ENCODE assay signal across 8 mouse cellular contexts in the genomic region with DNA sequence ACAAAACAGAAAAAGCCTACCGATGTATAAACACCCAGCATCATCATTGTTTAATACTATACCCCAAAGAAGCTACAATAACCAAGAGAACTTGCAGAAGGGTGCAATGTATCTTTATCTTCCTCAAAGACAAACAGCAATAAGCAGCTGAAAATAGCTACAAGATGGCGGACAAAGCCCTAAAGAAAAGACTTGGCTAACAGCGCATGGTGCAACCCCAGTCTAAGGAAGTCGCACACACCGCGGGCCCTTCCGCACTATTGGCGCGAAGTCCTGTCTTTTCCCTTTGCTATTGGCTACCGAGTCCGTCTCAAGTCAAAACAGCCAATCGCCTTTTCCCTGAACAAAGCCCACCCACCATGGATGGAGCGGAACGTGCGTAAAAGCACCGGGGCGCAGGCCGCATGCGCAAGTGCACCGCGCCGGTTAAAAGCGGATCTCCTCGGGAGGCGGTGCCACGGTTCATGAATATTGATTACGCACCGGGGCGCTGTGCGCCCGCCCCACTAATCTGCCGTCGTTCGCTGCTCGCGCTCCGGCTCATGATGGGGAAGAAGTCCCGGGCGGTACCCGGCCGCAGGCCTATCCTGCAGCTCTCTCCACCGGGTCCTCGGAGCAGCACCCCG. TPM values are rescaled to one million over a fixed set of nuclear protein-coding genes. Genes with fewer than 3 reads are reported as not detected.
DNase-seq lines count a peak whose midpoint lies in the region; ATAC-seq and TF ChIP-seq lines count a peak whose summit lies in the region.

Gene Fnbp4 (plus strand): TSS at position 318 of the 626 bp plus-strand sequence.

- H3K4me3 ChIP-seq in G1E (ENCODE audit: low read depth, low read length) = peak within 1 kb of the TSS; percentile 92
- peak within 1 kb of the TSS; percentile 71 for H3K4me3 ChIP-seq in forebrain, embryonic 16.5 days (replicated peaks; ENCODE audit: low read length)
- peak within 1 kb of the TSS; percentile 97 for H3K4me3 ChIP-seq in layer of hippocampus, adult 2 months
- H3K4me3 ChIP-seq in lung, embryonic 14.5 days (ENCODE audit: low read depth, low read length) = peak within 1 kb of the TSS; percentile 94
- peak within 1 kb of the TSS; percentile 94 for H3K4me3 ChIP-seq in olfactory bulb, adult 2 months (ENCODE audit: insufficient read depth, low read depth, low read length)
- peak within 1 kb of the TSS; percentile 65 for H3K4me3 ChIP-seq in thymus, adult 2 months (ENCODE audit: control insufficient read depth, insufficient read depth, low read length)

- under 1% methylated on average over 44 of the region's 44 CpGs for WGBS in forebrain, embryonic 16.5 days
- under 1% methylated on average over 44 of the region's 44 CpGs for WGBS in lung, embryonic 14.5 days
- WGBS in olfactory bulb, adult 2 months = under 1% methylated on average over 44 of the region's 44 CpGs
- WGBS in thymus, adult 2 months = under 1% methylated on average over 44 of the region's 44 CpGs

- H3K27me3 ChIP-seq in G1E (ENCODE audit: insufficient read depth, low read length) = no peaks in the 10 kb centered on the region
- no peaks in the 10 kb centered on the region for H3K27me3 ChIP-seq in forebrain, embryonic 16.5 days (replicated peaks; ENCODE audit: control insufficient read depth, insufficient read depth, low read length)
- no peaks in the 10 kb centered on the region for H3K27me3 ChIP-seq in lung, embryonic 14.5 days (ENCODE audit: insufficient read depth, low read length)
- H3K27me3 ChIP-seq in thymus, adult 2 months (ENCODE audit: control insufficient read depth, insufficient read depth, low read length) = no peaks in the 10 kb centered on the region

- intact Hi-C loops in heart, postnatal 36 days (cut with DNase I) = loop anchor here (5.0 kb wide), 1 partner anchor 102 kb away; the partner anchor contains the start of gene Mtch2

- H3K4me2 ChIP-seq in forebrain, embryonic 16.5 days (ENCODE audit: low read length) = peak within 1 kb of the TSS; percentile 57
- peak within 1 kb of the TSS; percentile 91 for H3K4me2 ChIP-seq in lung, embryonic 14.5 days

- H3K27ac ChIP-seq in forebrain, embryonic 16.5 days (ENCODE audit: low read length) = peak within 1 kb of the TSS; percentile 92
- peak within 1 kb of the TSS; percentile 98 for H3K27ac ChIP-seq in layer of hippocampus, adult 2 months
- H3K27ac ChIP-seq in lung, embryonic 14.5 days (ENCODE audit: low read depth) = peak within 1 kb of the TSS; percentile 97
- peak within 1 kb of the TSS; percentile 86 for H3K27ac ChIP-seq in olfactory bulb, adult 2 months (ENCODE audit: insufficient read depth, low read depth, low read length)
- H3K27ac ChIP-seq in thymus, adult 2 months (ENCODE audit: control insufficient read depth, insufficient read depth, low read length) = peak within 1 kb of the TSS; percentile 68

- no peaks in the 10 kb centered on the region; the same call in 1 of the 2 replicates for H3K9me3 ChIP-seq in G1E (replicated peaks)
- H3K9me3 ChIP-seq in forebrain, embryonic 16.5 days (ENCODE audit: control insufficient read depth, low read length) = no peaks in the 10 kb centered on the region
- no peaks in the 10 kb centered on the region for H3K9me3 ChIP-seq in lung, embryonic 14.5 days (ENCODE audit: low read depth, low read length)

- H3K4me1 ChIP-seq in G1E (ENCODE audit: insufficient read depth, low read depth, low read length) = peaks cover 27% of the 10 kb centered on the region
- peaks cover 23% of the 10 kb centered on the region for H3K4me1 ChIP-seq in forebrain, embryonic 16.5 days (replicated peaks; ENCODE audit: control insufficient read depth, insufficient read depth, low read length)
- H3K4me1 ChIP-seq in lung, embryonic 14.5 days (ENCODE audit: insufficient read depth) = peaks cover 8% of the 10 kb centered on the region; the same call in 1 of the 2 replicates
- H3K4me1 ChIP-seq in olfactory bulb, adult 2 months (ENCODE audit: control insufficient read depth, insufficient read depth, low read length) = peaks cover 4% of the 10 kb centered on the region; the same call in 1 of the 2 replicates
- H3K4me1 ChIP-seq in thymus, adult 2 months (replicated peaks; ENCODE audit: control insufficient read depth, insufficient read depth, low read length) = peaks cover 8% of the 10 kb centered on the region

- peaks cover 31% of the 10 kb centered on the region for H3K36me3 ChIP-seq in G1E (replicated peaks)
- H3K36me3 ChIP-seq in forebrain, embryonic 16.5 days (ENCODE audit: control insufficient read depth, insufficient read depth) = no peaks in the 10 kb centered on the region
- H3K36me3 ChIP-seq in lung, embryonic 14.5 days (ENCODE audit: insufficient read depth) = peaks cover 14% of the 10 kb centered on the region
- H3K36me3 ChIP-seq in thymus, adult 2 months (ENCODE audit: control insufficient read depth, insufficient read depth, low read length) = no peaks in the 10 kb centered on the region

- TF ChIP-seq CTCF in G1E (IDR thresholded peaks at IDR 0.05; ENCODE audit: low read depth, low read length) = no peak
- 0 out of 2 replicates have a peak, but pooled peaks have one; percentile 21 for TF ChIP-seq CTCF in layer of hippocampus, adult 2 months (conservative IDR thresholded peaks at IDR 0.05)
- peak; percentile 27 for TF ChIP-seq CTCF in lung, embryonic 14.5 days (IDR thresholded peaks at IDR 0.05; ENCODE audit: low read depth)
- no peak for TF ChIP-seq CTCF in olfactory bulb, adult 2 months (IDR thresholded peaks at IDR 0.05; ENCODE audit: insufficient read depth, low read depth, low read length)
- TF ChIP-seq CTCF in thymus, adult 2 months (IDR thresholded peaks at IDR 0.05; ENCODE audit: borderline replicate concordance, control insufficient read depth, extremely low read depth, insufficient read depth, low read length, poor library complexity) = no peak

- H3K9ac ChIP-seq in forebrain, embryonic 16.5 days (replicated peaks; ENCODE audit: low read depth, low read length) = peak within 1 kb of the TSS; percentile 76
- peak within 1 kb of the TSS; percentile 98 for H3K9ac ChIP-seq in lung, embryonic 14.5 days

- peak; percentile 98 for ATAC-seq in G1E (ENCODE audit: extremely low read depth, insufficient number of reproducible peaks, low FRiP score, poor library complexity, severe bottlenecking)
- ATAC-seq in forebrain, embryonic 16.5 days = peak; percentile 99
- peak; percentile 100 for ATAC-seq in lung, embryonic 14.5 days (ENCODE audit: insufficient read depth)

- DNase-seq in G1E (ENCODE audit: low spot score) = peak; percentile 95
- peak; percentile 97 to 98 for DNase-seq in cerebellum, adult 18-20 months
- peak; percentile 95 for DNase-seq in heart, postnatal 36 days
- peak; percentile 97 to 99 for DNase-seq in layer of hippocampus, adult 2 months (ENCODE audit: low spot score in 2 of 2)
- peak; percentile 100 for DNase-seq in lung, embryonic 14.5 days
- DNase-seq in thymus, adult 2 months = peak; percentile 97

- peak; percentile 74 for TF ChIP-seq POLR2A in olfactory bulb, adult 2 months (IDR thresholded peaks at IDR 0.05; ENCODE audit: insufficient read depth, low read depth, low read length)
- TF ChIP-seq POLR2A in thymus, adult 2 months (IDR thresholded peaks at IDR 0.05; ENCODE audit: control insufficient read depth, extremely low read depth, insufficient read depth, low read length, poor library complexity) = peak; percentile 92

RNA-seq across cellular contexts. Expression of gene Fnbp4, which starts in this region (rescaled TPM):
- 146 and 173 TPM in 2 replicates for total RNA-seq in G1E (2014; fragmentation: Nextera tagmentation)
- 131 and 156 TPM in 2 replicates for total RNA-seq in G1E (2017)
- polyA plus RNA-seq in G1E (2012) = 61.1 and 64.5 TPM in 2 replicates
- 105 and 129 TPM in 2 replicates for polyA plus RNA-seq in forebrain, embryonic 16.5 days (2015; fragmentation: Nextera tagmentation; extraction: Ambion mirVana)
- 10 to 100 TPM; 13.4 to 16.5 TPM for total RNA-seq in heart, postnatal 36 days (2021)
- 10 to 100 TPM; 58.3 to 73.3 TPM for total RNA-seq in layer of hippocampus, adult 2 months (2021)
- polyA plus RNA-seq in lung, embryonic 14.5 days (2014; fragmentation: Nextera tagmentation; extraction: Ambion mirVana) = 96.9 and 106 TPM in 2 replicates
- 360 TPM in 1 of 2 replicates, not detected in the other for polyA plus RNA-seq in olfactory bulb, adult 2 months (2012; ENCODE audit: insufficient read depth, insufficient read length, low replicate concordance, missing spikeins)
- polyA plus RNA-seq in thymus, adult 2 months (2012; rRNA removed) = 101 and 105 TPM in 2 replicates

Comparison
In these comparisons a context has a peak if more than half of its experiments do, and no peak if none do; other contexts are left out.
1. Peak in every context shown above with its lines: DNase-seq, ATAC-seq, H3K4me3 ChIP-seq and H3K27ac ChIP-seq.
2. CTCF ChIP-seq: peak in layer of hippocampus, adult 2 months (single experiment) and lung, embryonic 14.5 days (single experiment); none in G1E (single experiment), olfactory bulb, adult 2 months (single experiment) and thymus, adult 2 months (single experiment).